Mouse (Mus musculus) B cell, adult 2 months (primary cell): ENCODE measurements around the gene Bhlha9.

Source experiments
- DNase-seq, 2 experiments: peaks; one replicate each; pipeline ENCODE4 v3.0.0; 2022

The Bhlha9 gene

GRCm38 (mm10) chr11:76671871-76672475 lies at the start of gene Bhlha9:
TSS of gene Bhlha9 (plus strand) at chr11:76672470.
- no peak for DNase-seq

GRCm38 (mm10) chr11:76622566-76623205 lies 49.6 kb upstream of the Bhlha9 start:
- DNase-seq = peak in 1 of 2 experiments; percentile 11

- peak in 1 of 2 experiments; percentile 13 for DNase-seq
Observed at GRCm38 (mm10) chr11:76623206-76623961, 48.9 kb upstream of the Bhlha9 start.

- DNase-seq = no peak
Observed at GRCm38 (mm10) chr11:76624071-76624470, 48.2 kb upstream of the Bhlha9 start.

GRCm38 (mm10) chr11:76624881-76625280 lies 47.4 kb upstream of the Bhlha9 start:
- no peak for DNase-seq

- DNase-seq = peak in 1 of 2 experiments; percentile 5
Observed at GRCm38 (mm10) chr11:76628613-76629012, 43.7 kb upstream of the Bhlha9 start.

- DNase-seq = no peak
Observed at GRCm38 (mm10) chr11:76630023-76630422, 42.2 kb upstream of the Bhlha9 start.

- no peak for DNase-seq
Observed at GRCm38 (mm10) chr11:76630487-76630886, 41.8 kb upstream of the Bhlha9 start.

- no peak for DNase-seq
Observed at GRCm38 (mm10) chr11:76639269-76639985, 32.8 kb upstream of the Bhlha9 start.

GRCm38 (mm10) chr11:76640231-76640630 lies 32.0 kb upstream of the Bhlha9 start:
- DNase-seq = no peak

- no peak for DNase-seq
Observed at GRCm38 (mm10) chr11:76644257-76644656, 28.0 kb upstream of the Bhlha9 start.

GRCm38 (mm10) chr11:76645036-76645435 lies 27.2 kb upstream of the Bhlha9 start:
- no peak for DNase-seq

- peak; percentile 85 to 86 for DNase-seq
Observed at GRCm38 (mm10) chr11:76645955-76646354, 26.3 kb upstream of the Bhlha9 start.

GRCm38 (mm10) chr11:76647062-76647461 lies 25.2 kb upstream of the Bhlha9 start:
- no peak for DNase-seq

- DNase-seq = peak; percentile 72 to 76
Observed at GRCm38 (mm10) chr11:76647500-76647899, 24.8 kb upstream of the Bhlha9 start.

GRCm38 (mm10) chr11:76650862-76651560 lies 21.3 kb upstream of the Bhlha9 start:
- DNase-seq = no peak

GRCm38 (mm10) chr11:76652838-76653334 lies 19.4 kb upstream of the Bhlha9 start:
- no peak for DNase-seq

- DNase-seq = peak in 1 of 2 experiments; percentile 19
Observed at GRCm38 (mm10) chr11:76655106-76655505, 17.2 kb upstream of the Bhlha9 start.

GRCm38 (mm10) chr11:76657450-76657970 lies 14.8 kb upstream of the Bhlha9 start:
- no peak for DNase-seq

GRCm38 (mm10) chr11:76659138-76659930 lies 12.9 kb upstream of the Bhlha9 start:
- DNase-seq = no peak

- no peak for DNase-seq
Observed at GRCm38 (mm10) chr11:76661790-76662468, 10.3 kb upstream of the Bhlha9 start.
